Mouse (Mus musculus) ES-Bruce4 (cell line): ENCODE data around the gene Map3k20.

Source experiments
- CTCF ChIP-seq: IDR thresholded peaks from one replicate; pipeline ENCODE4 v1.8.1; 2011; ENCODE audit warnings: low read depth, low read length
- EP300 ChIP-seq: IDR thresholded peaks from 2 replicates; pipeline ENCODE4 v1.6.1; 2011; ENCODE audit warnings: low read depth, low read length; ENCODE audit not compliant: insufficient read depth
- POLR2A ChIP-seq: IDR thresholded peaks from one replicate; pipeline ENCODE4 v1.8.1; 2011; ENCODE audit warnings: low read length; ENCODE audit not compliant: insufficient read depth

DNA sequence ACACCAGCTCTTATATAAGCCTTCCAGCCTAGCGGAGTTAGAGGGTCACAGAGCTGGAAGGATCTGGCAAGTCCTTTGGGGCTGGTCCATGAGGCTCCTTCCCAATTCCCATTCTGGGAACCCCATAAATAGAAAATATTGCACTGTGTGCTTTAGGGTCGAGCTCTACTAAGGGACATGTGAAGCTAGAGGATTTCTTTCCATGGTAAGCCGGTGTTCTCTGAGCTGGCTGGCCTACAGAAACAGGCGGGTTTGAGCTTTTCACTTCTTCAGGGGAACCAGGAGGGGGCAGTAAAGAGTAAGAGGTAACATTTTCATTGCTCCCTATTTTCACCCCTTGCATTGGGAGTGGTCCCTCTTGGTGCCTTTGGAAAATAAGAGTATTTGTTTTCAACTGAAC lies 13.0 kb downstream of the Map3k20 start:
- peak; percentile 34 for TF ChIP-seq CTCF
- no peak for TF ChIP-seq POLR2A
- TF ChIP-seq EP300: no peak
